Mouse (Mus musculus) MEL (cell line): ENCODE results near the gene Lin7a. TPM values are rescaled to one million over a fixed set of nuclear protein-coding genes. Genes with fewer than 3 reads are reported as not detected.

Source experiments
- DNase-seq: peaks from one replicate; pipeline ENCODE4 v3.0.0; 2011; ENCODE audit warnings: low read depth, low spot score
- H3K27ac ChIP-seq: 2 replicates; pipeline ENCODE4 v1.5.1; 2012; ENCODE audit warnings: low read depth, mild to moderate bottlenecking, control low read depth, low read length, moderate library complexity; ENCODE audit not compliant: control insufficient read depth
- H3K27me3 ChIP-seq, 2 experiments: fragments of 150-350 bp in 1 of 2; sonication (generic) in 1 of 2; 2 replicates each; pipeline ENCODE4 v1.6.1; 2012; ENCODE audit warnings: low read length in 2 of 2, mild to moderate bottlenecking in 2 of 2, improper control_type of control experiment in 1 of 2, moderate library complexity in 1 of 2; ENCODE audit not compliant: insufficient read depth in 2 of 2, control insufficient read depth in 1 of 2
- H3K36me3 ChIP-seq, 2 experiments: 2 replicates each; pipeline ENCODE4 v1.6.1; 2012 to 2014; ENCODE audit warnings: low read length in 2 of 2, improper control_type of control experiment in 1 of 2, inconsistent platforms in 1 of 2, mild to moderate bottlenecking in 1 of 2; ENCODE audit not compliant: insufficient read depth in 2 of 2, control insufficient read depth in 1 of 2
- H3K4me1 ChIP-seq, 2 experiments: fragments of 150-350 bp in 1 of 2; sonication (generic) in 1 of 2; 2 replicates each; pipeline ENCODE4 v1.6.1; 2012; ENCODE audit warnings: low read length in 2 of 2, improper control_type of control experiment in 1 of 2, mild to moderate bottlenecking in 1 of 2; ENCODE audit not compliant: insufficient read depth in 2 of 2, control insufficient read depth in 1 of 2
- H3K4me3 ChIP-seq, 2 experiments: fragments of 150-350 bp in 1 of 2; sonication (generic) in 1 of 2; 2 replicates each; pipeline ENCODE4 v1.5.1; 2012; ENCODE audit warnings: low read depth in 2 of 2, low read length in 2 of 2, mild to moderate bottlenecking in 2 of 2, moderate library complexity in 2 of 2, control low read depth in 1 of 2, improper control_type of control experiment in 1 of 2; ENCODE audit not compliant: control insufficient read depth in 1 of 2, insufficient read depth in 1 of 2
- H3K79me2 ChIP-seq: 2 replicates; pipeline ENCODE4 v1.6.1; 2012; ENCODE audit warnings: mild to moderate bottlenecking, low read length, moderate library complexity; ENCODE audit not compliant: control insufficient read depth, poor library complexity, insufficient read depth
- H3K9ac ChIP-seq: 2 replicates; pipeline ENCODE4 v1.6.1; 2012; ENCODE audit warnings: low read depth, mild to moderate bottlenecking, control low read depth, low read length, moderate library complexity; ENCODE audit not compliant: control insufficient read depth, poor library complexity, severe bottlenecking
- H3K9me3 ChIP-seq: fragments of 150-350 bp; sonication (generic); replicated peaks from 2 replicates; pipeline ENCODE4 v1.6.1; 2012; ENCODE audit warnings: mild to moderate bottlenecking, low read length, improper control_type of control experiment, moderate library complexity; ENCODE audit not compliant: insufficient read depth
- BHLHE40 ChIP-seq: IDR thresholded peaks from 2 replicates; pipeline ENCODE4 v1.6.1; 2012; ENCODE audit warnings: low read depth, mild to moderate bottlenecking, inconsistent platforms, low read length, improper control_type of control experiment, borderline replicate concordance
- CHD1 ChIP-seq: IDR thresholded peaks from 2 replicates; pipeline ENCODE4 v1.6.1; 2012; ENCODE audit warnings: low read depth, mild to moderate bottlenecking, inconsistent platforms, low read length, improper control_type of control experiment
- CHD2 ChIP-seq: IDR thresholded peaks from 2 replicates; pipeline ENCODE4 v1.6.1; 2011; ENCODE audit warnings: low read length, improper control_type of control experiment
- CTCF ChIP-seq, 3 experiments: IDR thresholded peaks in 2 of 3; conservative IDR thresholded peaks in 1 of 3; 2 replicates each; pipeline ENCODE4 v1.5.1; 2011 to 2012; ENCODE audit warnings: low read length in 3 of 3, low read depth in 2 of 3, mild to moderate bottlenecking in 2 of 3, improper control_type of control experiment in 1 of 3, inconsistent platforms in 1 of 3, mixed read lengths in 1 of 3, moderate library complexity in 1 of 3; ENCODE audit not compliant: control insufficient read depth in 1 of 3, insufficient read depth in 1 of 3, poor library complexity in 1 of 3, severe bottlenecking in 1 of 3
- EP300 ChIP-seq, 2 experiments: IDR thresholded peaks; 2 replicates each; pipeline ENCODE4 v1.6.1; 2011; ENCODE audit warnings: improper control_type of control experiment in 2 of 2, low read length in 2 of 2, low read depth in 1 of 2, mild to moderate bottlenecking in 1 of 2
- ETS1 ChIP-seq: IDR thresholded peaks from 2 replicates; pipeline ENCODE4 v1.6.1; 2012; ENCODE audit warnings: low read depth, mild to moderate bottlenecking, inconsistent platforms, low read length, improper control_type of control experiment, moderate library complexity
- JUND ChIP-seq: IDR thresholded peaks from 2 replicates; pipeline ENCODE4 v1.6.1; 2011; ENCODE audit warnings: low read depth, mild to moderate bottlenecking, improper control_type of control experiment, low read length
- MAFK ChIP-seq: IDR thresholded peaks from 2 replicates; pipeline ENCODE4 v1.6.1; 2011; ENCODE audit warnings: low read depth, mild to moderate bottlenecking, low read length, improper control_type of control experiment, borderline replicate concordance
- MAZ ChIP-seq: IDR thresholded peaks from 2 replicates; pipeline ENCODE4 v1.6.1; 2012; ENCODE audit warnings: low read depth, mild to moderate bottlenecking, inconsistent platforms, low read length, improper control_type of control experiment
- MYB ChIP-seq: IDR thresholded peaks from 2 replicates; pipeline ENCODE4 v1.6.1; 2011; ENCODE audit warnings: mild to moderate bottlenecking, low read depth, low read length, improper control_type of control experiment
- NELFE ChIP-seq: IDR thresholded peaks from 2 replicates; pipeline ENCODE4 v1.6.1; 2011; ENCODE audit warnings: low read depth, low read length, improper control_type of control experiment
- NRF1 ChIP-seq: IDR thresholded peaks from 2 replicates; pipeline ENCODE4 v1.6.1; 2014; ENCODE audit warnings: low read depth, mild to moderate bottlenecking, inconsistent platforms, low read length, improper control_type of control experiment, moderate library complexity; ENCODE audit not compliant: poor library complexity, insufficient read depth, severe bottlenecking
- POLR2A ChIP-seq, 2 experiments: IDR thresholded peaks; 2 replicates each; pipeline ENCODE4 v1.6.1; 2011 to 2012; ENCODE audit warnings: low read length in 2 of 2, mild to moderate bottlenecking in 2 of 2, control low read depth in 1 of 2, improper control_type of control experiment in 1 of 2, low read depth in 1 of 2, moderate library complexity in 1 of 2; ENCODE audit not compliant: control insufficient read depth in 1 of 2, insufficient read depth in 1 of 2, poor library complexity in 1 of 2
- POLR2AphosphoS2 ChIP-seq: IDR thresholded peaks from 2 replicates; pipeline ENCODE4 v1.6.1; 2011; ENCODE audit warnings: low read length, improper control_type of control experiment
- POLR2AphosphoS5 ChIP-seq: IDR thresholded peaks from 2 replicates; pipeline ENCODE4 v1.6.1; 2012; ENCODE audit warnings: low read depth, borderline replicate concordance, mild to moderate bottlenecking, inconsistent platforms, low read length, moderate library complexity, mixed read lengths
- RCOR1 ChIP-seq: IDR thresholded peaks from 2 replicates; pipeline ENCODE4 v1.6.1; 2012; ENCODE audit warnings: low read depth, mild to moderate bottlenecking, inconsistent platforms, low read length, improper control_type of control experiment
- SMC3 ChIP-seq: IDR thresholded peaks from 2 replicates; pipeline ENCODE4 v1.6.1; 2011; ENCODE audit warnings: low read depth, low read length, improper control_type of control experiment
- TCF12 ChIP-seq: IDR thresholded peaks from 2 replicates; pipeline ENCODE4 v1.6.1; 2014; ENCODE audit warnings: low read depth, mild to moderate bottlenecking, inconsistent platforms, low read length, improper control_type of control experiment, moderate library complexity
- UBTF ChIP-seq: IDR thresholded peaks from 2 replicates; pipeline ENCODE4 v1.6.1; 2012; ENCODE audit warnings: low read depth, mild to moderate bottlenecking, inconsistent platforms, low read length, improper control_type of control experiment, moderate library complexity, borderline replicate concordance; ENCODE audit not compliant: insufficient read depth
- ZNF384 ChIP-seq: IDR thresholded peaks from 2 replicates; pipeline ENCODE4 v1.6.1; 2012; ENCODE audit warnings: low read depth, mild to moderate bottlenecking, inconsistent platforms, low read length, improper control_type of control experiment
- polyA plus RNA-seq, 2 experiments: library from polyadenylated mRNA; stranded (reverse) in 1 of 2; unstranded in 1 of 2; fragments of >175 nt in 1 of 2; fragments of >200 nt in 1 of 2; gene quantifications; 2 replicates each; pipeline versions ENCODE4 v1.2.1 to v1.2.4; 2012; ENCODE audit warnings: low replicate concordance in 2 of 2, low read depth in 1 of 2; ENCODE audit not compliant: insufficient read length in 2 of 2, insufficient read depth in 1 of 2, missing spikeins in 1 of 2
- total RNA-seq: library from RNA; depleted of rRNA; stranded (reverse); fragments of 300-350 nt; gene quantifications from 2 replicates; pipeline ENCODE4 v1.2.3, GENCODE M21; 2012

The Lin7a gene
- total and polyA plus RNA-seq, 3 experiments = not detected

DNA sequence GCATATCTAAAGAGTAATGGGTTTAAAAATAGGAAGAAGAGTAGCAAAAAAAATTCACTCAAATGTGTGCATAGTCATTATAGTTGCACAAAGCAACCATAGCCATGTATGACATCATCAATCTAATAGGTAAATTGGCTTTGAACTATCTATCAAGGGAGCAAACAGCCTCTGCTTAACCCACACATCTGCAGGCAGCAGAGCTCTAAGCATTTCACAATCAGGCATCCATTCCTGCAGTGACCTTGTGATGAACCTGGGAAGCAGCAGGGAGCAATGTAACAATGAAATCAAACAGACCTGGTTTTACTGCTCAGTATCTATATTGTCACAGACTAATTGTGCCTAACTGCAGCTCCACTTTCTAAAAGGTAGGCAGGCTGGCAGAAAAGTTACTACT lies 112.3 kb downstream of the Lin7a start:
- H3K4me1 ChIP-seq = no peaks in the 10 kb centered on the region
- no peak for TF ChIP-seq RCOR1
- TF ChIP-seq MAZ = no peak
- TF ChIP-seq NELFE = no peak
- no peak for TF ChIP-seq ZNF384
- TF ChIP-seq UBTF = no peak
- TF ChIP-seq POLR2AphosphoS2 = no peak
- TF ChIP-seq POLR2AphosphoS5 = no peak
- TF ChIP-seq CHD1 = no peak
- no peak for TF ChIP-seq POLR2A (IDR thresholded peaks at IDR 0.05; ENCODE audit: control insufficient read depth in 1 of 2, insufficient read depth in 1 of 2, low read depth in 1 of 2, low read length in 2 of 2, poor library complexity in 1 of 2)
- TF ChIP-seq, all 39 proteins: peak for 0
- Histone ChIP-seq H3K79me2 (no peaks in the 10 kb centered on the region), H3K27ac (no peak overlapping the region), H3K27me3 (no peaks in the 10 kb centered on the region), H3K4me3 (no peak overlapping the region), H3K9ac (no peak overlapping the region), H3K9me3 (no peaks in the 10 kb centered on the region), H3K36me3 (no peaks in the 10 kb centered on the region)
- no peak for DNase-seq

DNA sequence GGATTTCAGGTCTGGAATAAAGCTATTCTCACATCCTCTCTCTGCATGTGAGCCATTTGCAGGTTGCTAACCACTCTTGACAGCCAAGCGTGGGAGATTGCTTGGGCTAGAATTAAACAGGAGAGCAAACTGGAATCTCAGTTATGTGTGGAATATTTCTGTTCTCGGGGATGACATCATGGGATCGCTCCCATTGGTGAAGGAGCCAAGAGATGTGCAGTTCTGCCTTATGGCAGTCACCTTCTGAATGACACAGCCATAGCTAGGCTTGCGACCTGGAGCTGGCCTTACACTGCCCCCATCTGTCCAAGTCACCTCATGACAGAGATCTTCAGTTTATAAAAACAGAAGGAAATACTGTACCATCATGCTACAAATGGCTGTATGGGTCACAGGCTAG lies 118.0 kb downstream of the Lin7a start:
- no peak overlapping the region for H3K4me3 ChIP-seq
- no peak for DNase-seq
- H3K27me3 ChIP-seq = no peaks in the 10 kb centered on the region
- no peaks in the 10 kb centered on the region for H3K79me2 ChIP-seq
- H3K9me3 ChIP-seq = no peaks in the 10 kb centered on the region
- no peaks in the 10 kb centered on the region for H3K36me3 ChIP-seq
- no peak overlapping the region for H3K9ac ChIP-seq
- H3K4me1 ChIP-seq = no peaks in the 10 kb centered on the region
- TF ChIP-seq EP300 (IDR thresholded peaks at IDR 0.05; ENCODE audit: low read depth in 1 of 2, low read length in 2 of 2) (no peak), MYB (no peak), MAFK (no peak), JUND (no peak), CHD2 (no peak), NRF1 (no peak), SMC3 (no peak), BHLHE40 (no peak), TCF12 (no peak), ETS1 (no peak), CTCF (IDR thresholded peaks at IDR 0.05 in 2 of 3, conservative IDR thresholded peaks at IDR 0.05 in 1 of 3; ENCODE audit: control insufficient read depth in 1 of 3, insufficient read depth in 1 of 3, low read depth in 2 of 3, low read length in 3 of 3, poor library complexity in 1 of 3, severe bottlenecking in 1 of 3) (no peak)
- no peak overlapping the region for H3K27ac ChIP-seq
